17 mouse cellular contexts compared by ENCODE assay signal in genomic region chr5:3520493-3521359, GRCm38 (mm10).
"Had no signal": no experiment of that assay in that cellular context is flagged by ENCODE, and none has a peak within 500 bp of the region (broad histone marks: within the 10 kb centered on the region; RNA-seq: fewer than 3 reads in every experiment).

No protein-coding gene starts in this region.

- H3K27me3 ChIP-seq: liver, embryonic 13.5 days; midbrain, embryonic 12.5 days; neural tube, embryonic 13.5 days; stomach, embryonic 15.5 days had no signal

- H3K36me3 ChIP-seq: midbrain, embryonic 12.5 days; neural tube, embryonic 13.5 days had no signal

- DNase-seq: kidney, postnatal 10 days; kidney, postnatal 36 days; layer of hippocampus, postnatal 36 days; liver, embryonic 13.5 days; lung, adult 2 months; lung, postnatal 14 days; lung, postnatal 4 days; retina, postnatal 1 day; right cerebral cortex, postnatal 25 days; spleen, adult 18-20 months; thymus, postnatal 36 days had no signal

- H3K4me1 ChIP-seq: midbrain, embryonic 12.5 days had no signal

- H3K27ac ChIP-seq: left cerebral cortex, adult 2 months; liver, embryonic 13.5 days; midbrain, embryonic 12.5 days; neural tube, embryonic 13.5 days; stomach, embryonic 15.5 days had no signal

- H3K4me2 ChIP-seq: liver, embryonic 13.5 days; midbrain, embryonic 12.5 days; neural tube, embryonic 13.5 days; stomach, embryonic 15.5 days had no signal

- H3K9me3 ChIP-seq: liver, embryonic 13.5 days; midbrain, embryonic 12.5 days; neural tube, embryonic 13.5 days; stomach, embryonic 15.5 days had no signal

- H3K4me3 ChIP-seq: left cerebral cortex, adult 2 months; liver, embryonic 13.5 days; midbrain, embryonic 12.5 days; myocyte; neural tube, embryonic 13.5 days; stomach, embryonic 15.5 days had no signal

- ATAC-seq: midbrain, embryonic 16.5 days had no signal

- H3K9ac ChIP-seq: liver, embryonic 13.5 days; midbrain, embryonic 12.5 days; neural tube, embryonic 13.5 days; stomach, embryonic 15.5 days had no signal
